Mouse (Mus musculus): Measurements from ENCODE around the gene Tspan31. TPM values are rescaled to one million over a fixed set of nuclear protein-coding genes. Genes with fewer than 3 reads are reported as not detected.
"Not testable (repeated sequence)": the region's sequence is repeated elsewhere in the genome, so short reads cannot be mapped to it uniquely, and the experiment has no call there.

Tspan31 gene
- total and polyA plus RNA-seq, 2 experiments from 2014 or later = 73.5 to 117 TPM

DNA sequence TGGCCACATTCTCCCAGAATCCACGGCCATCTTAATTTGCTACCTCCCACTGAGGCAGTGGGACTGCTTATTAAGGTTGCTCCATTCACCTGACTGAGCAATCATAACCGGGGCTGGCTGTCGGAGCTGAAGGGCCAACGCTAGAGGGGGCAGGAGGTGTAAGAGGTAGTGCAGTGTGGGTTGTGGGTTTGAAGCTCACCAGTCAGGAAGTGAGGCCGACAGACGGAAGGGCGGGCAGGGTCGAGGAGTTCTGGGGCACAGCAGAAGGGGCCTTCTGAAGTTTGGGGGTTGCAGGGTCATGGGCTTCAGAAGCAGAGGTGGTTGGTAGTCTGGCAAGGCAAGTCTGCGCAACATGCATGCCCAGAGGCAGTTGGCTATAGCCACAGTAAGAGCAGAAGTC, 5.0 kb upstream of the Tspan31 start, which contains the start of gene Agap2:
Gene Agap2, plus strand, starts transcription at position 205 of the 400 bp plus-strand sequence.
- DNase-seq (ENCODE audit: low spot score) (no peak), ATAC-seq (ENCODE audit: insufficient read depth, low read depth) (no peak)
- Histone ChIP-seq H3K9ac (replicated peaks; ENCODE audit: low read depth, low read length) (no peak within 1 kb of the TSS), H3K9me3 (replicated peaks; ENCODE audit: control insufficient read depth, low read length) (no peaks in the 10 kb centered on the region), H3K4me2 (ENCODE audit: low read depth, low read length) (peak within 1 kb of the TSS; percentile 28; the same call in 1 of the 2 replicates), H3K4me1 (ENCODE audit: control insufficient read depth, insufficient read depth) (peaks cover 7% of the 10 kb centered on the region; the same call in 1 of the 2 replicates), H3K36me3 (replicated peaks; ENCODE audit: control insufficient read depth, insufficient read depth, low read length) (no peaks in the 10 kb centered on the region), H3K4me3 (ENCODE audit: low read depth, low read length) (peak within 1 kb of the TSS; percentile 15; the same call in 1 of the 2 replicates), H3K27me3 (ENCODE audit: control insufficient read depth, insufficient read depth, low read length) (peaks cover 50% of the 10 kb centered on the region), H3K27ac (ENCODE audit: low read depth) (no peak within 1 kb of the TSS)
- TF ChIP-seq EP300 (IDR thresholded peaks at IDR 0.05; ENCODE audit: low read depth) (no peak), CTCF (IDR thresholded peaks at IDR 0.05; ENCODE audit: low read depth) (no peak)
- WGBS = 47% methylated on average over 9 of the region's 9 CpGs

GRCm38 (mm10) chr10:127073981-127074380, 3.9 kb upstream of the Tspan31 start:
- peaks cover 39% of the 10 kb centered on the region for H3K27me3 ChIP-seq (ENCODE audit: control insufficient read depth, insufficient read depth, low read length)
- no peaks in the 10 kb centered on the region for H3K36me3 ChIP-seq (replicated peaks; ENCODE audit: control insufficient read depth, insufficient read depth, low read length)
- DNase-seq (ENCODE audit: low spot score) = no peak
- H3K4me2 ChIP-seq (ENCODE audit: low read depth, low read length) = no peak overlapping the region
- H3K4me3 ChIP-seq (ENCODE audit: low read depth, low read length) = no peak overlapping the region
- H3K27ac ChIP-seq (ENCODE audit: low read depth) = no peak overlapping the region
- H3K9me3 ChIP-seq (replicated peaks; ENCODE audit: control insufficient read depth, low read length) = no peaks in the 10 kb centered on the region
- TF ChIP-seq CTCF (IDR thresholded peaks at IDR 0.05; ENCODE audit: low read depth) (no peak), EP300 (IDR thresholded peaks at IDR 0.05; ENCODE audit: low read depth) (no peak)
- ATAC-seq (ENCODE audit: insufficient read depth, low read depth) = no peak
- H3K4me1 ChIP-seq (ENCODE audit: control insufficient read depth, insufficient read depth) = peaks cover 13% of the 10 kb centered on the region
- WGBS = 82% methylated on average over 1 of the region's 1 CpGs
- no peak overlapping the region for H3K9ac ChIP-seq (replicated peaks; ENCODE audit: low read depth, low read length)

GRCm38 (mm10) chr10:127072969-127073368, 2.9 kb upstream of the Tspan31 start:
- not testable (repeated sequence) for H3K36me3 ChIP-seq (replicated peaks; ENCODE audit: control insufficient read depth, insufficient read depth, low read length); H3K9ac ChIP-seq (replicated peaks; ENCODE audit: low read depth, low read length); H3K27ac ChIP-seq (ENCODE audit: low read depth); ATAC-seq (ENCODE audit: insufficient read depth, low read depth); H3K4me2 ChIP-seq (ENCODE audit: low read depth, low read length); DNase-seq (ENCODE audit: low spot score); H3K9me3 ChIP-seq (replicated peaks; ENCODE audit: control insufficient read depth, low read length); H3K4me3 ChIP-seq (ENCODE audit: low read depth, low read length)
- Histone ChIP-seq H3K27me3 (ENCODE audit: control insufficient read depth, insufficient read depth, low read length) (peaks cover 29% of the 10 kb centered on the region), H3K4me1 (ENCODE audit: control insufficient read depth, insufficient read depth) (peaks cover 15% of the 10 kb centered on the region)
- 77% methylated on average over 2 of the region's 2 CpGs for WGBS

DNA sequence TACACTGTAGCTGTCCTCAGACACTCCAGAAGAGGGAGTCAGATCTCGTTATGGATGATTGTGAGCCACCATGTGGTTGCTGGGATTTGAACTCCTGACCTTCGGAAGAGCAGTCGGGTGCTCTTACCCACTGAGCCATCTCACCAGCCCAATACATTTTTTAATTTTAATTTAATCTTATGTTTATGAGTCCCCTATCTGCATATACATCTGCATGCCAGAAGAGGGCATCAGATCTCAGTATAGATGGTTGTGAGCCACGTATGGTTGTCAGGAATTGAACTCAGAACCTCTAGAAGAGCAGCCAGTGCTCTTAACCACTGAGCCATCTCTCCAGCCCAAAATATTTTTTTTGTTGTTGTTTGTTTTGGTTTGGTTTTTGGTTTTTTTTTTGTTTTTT, 2.2 kb upstream of the Tspan31 start:
- WGBS = 77% methylated on average over 4 of the region's 4 CpGs
- not testable (repeated sequence) for DNase-seq (ENCODE audit: low spot score); H3K4me2 ChIP-seq (ENCODE audit: low read depth, low read length); ATAC-seq (ENCODE audit: insufficient read depth, low read depth); H3K9ac ChIP-seq (replicated peaks; ENCODE audit: low read depth, low read length); H3K27ac ChIP-seq (ENCODE audit: low read depth); H3K9me3 ChIP-seq (replicated peaks; ENCODE audit: control insufficient read depth, low read length); H3K4me3 ChIP-seq (ENCODE audit: low read depth, low read length)
- Histone ChIP-seq H3K27me3 (ENCODE audit: control insufficient read depth, insufficient read depth, low read length) (peaks cover 22% of the 10 kb centered on the region), H3K4me1 (ENCODE audit: control insufficient read depth, insufficient read depth) (peaks cover 15% of the 10 kb centered on the region), H3K36me3 (replicated peaks; ENCODE audit: control insufficient read depth, insufficient read depth, low read length) (peaks cover 12% of the 10 kb centered on the region)

DNA sequence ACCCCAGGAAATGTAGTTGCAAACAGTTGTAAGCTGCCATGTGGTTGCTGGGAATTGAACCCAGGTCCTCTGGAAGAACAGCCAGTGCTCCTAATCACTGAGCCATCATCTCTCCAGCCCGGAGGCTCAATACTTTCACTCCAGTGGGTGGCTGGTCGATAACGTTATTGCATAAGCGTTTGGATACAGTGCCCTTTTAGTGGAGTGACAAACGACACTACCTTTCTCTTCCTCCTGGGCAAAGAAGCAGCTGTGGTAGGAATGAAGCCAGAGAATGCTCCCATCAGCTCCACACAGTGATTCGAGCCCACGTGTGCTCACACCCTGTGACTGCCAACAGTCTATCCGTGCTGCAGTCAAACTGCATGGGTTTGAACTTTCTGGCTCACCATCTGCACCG, 1.1 kb upstream of the Tspan31 start:
- Histone ChIP-seq H3K27ac (ENCODE audit: low read depth) (no peak overlapping the region), H3K4me2 (ENCODE audit: low read depth, low read length) (peak overlapping the region; percentile 80), H3K9ac (replicated peaks; ENCODE audit: low read depth, low read length) (no peak overlapping the region; the same call in 1 of the 2 replicates), H3K4me3 (ENCODE audit: low read depth, low read length) (peak overlapping the region; percentile 89; the same call in 1 of the 2 replicates), H3K27me3 (ENCODE audit: control insufficient read depth, insufficient read depth, low read length) (peaks cover 13% of the 10 kb centered on the region), H3K36me3 (replicated peaks; ENCODE audit: control insufficient read depth, insufficient read depth, low read length) (peaks cover 23% of the 10 kb centered on the region), H3K4me1 (ENCODE audit: control insufficient read depth, insufficient read depth) (peaks cover 15% of the 10 kb centered on the region), H3K9me3 (replicated peaks; ENCODE audit: control insufficient read depth, low read length) (no peaks in the 10 kb centered on the region)
- no peak for ATAC-seq (ENCODE audit: insufficient read depth, low read depth)
- TF ChIP-seq CTCF (IDR thresholded peaks at IDR 0.05; ENCODE audit: low read depth) = no peak
- no peak for TF ChIP-seq EP300 (IDR thresholded peaks at IDR 0.05; ENCODE audit: low read depth)
- no peak for DNase-seq (ENCODE audit: low spot score)
- WGBS = 68% methylated on average over 9 of the region's 9 CpGs
